Mouse (Mus musculus) ES-Bruce4 (cell line): Measurements from ENCODE around the gene Spata5.

Experiments
- CTCF ChIP-seq: IDR thresholded peaks from one replicate; pipeline ENCODE4 v1.8.1; 2011; ENCODE audit warnings: low read depth, low read length
- EP300 ChIP-seq: IDR thresholded peaks from 2 replicates; pipeline ENCODE4 v1.6.1; 2011; ENCODE audit warnings: low read depth, low read length; ENCODE audit not compliant: insufficient read depth
- POLR2A ChIP-seq: IDR thresholded peaks from one replicate; pipeline ENCODE4 v1.8.1; 2011; ENCODE audit warnings: low read length; ENCODE audit not compliant: insufficient read depth

- no peak for TF ChIP-seq CTCF
- no peak for TF ChIP-seq POLR2A
- no peak for TF ChIP-seq EP300
These were observed 81.2 kb downstream of the Spata5 start for GRCm38 (mm10) chr3:37500939-37501338.
